Mouse (Mus musculus): ENCODE measurements at regions not wholly inside any gene's neighbourhood (a gene's known extent, or its start where the extent isn't known, plus 50 kb on each side); places are given as distances from the start of the nearest gene placed in this dataset.
A peak's percentile ranks its signal among the peaks of the same experiment; 100 is the strongest.

DNA sequence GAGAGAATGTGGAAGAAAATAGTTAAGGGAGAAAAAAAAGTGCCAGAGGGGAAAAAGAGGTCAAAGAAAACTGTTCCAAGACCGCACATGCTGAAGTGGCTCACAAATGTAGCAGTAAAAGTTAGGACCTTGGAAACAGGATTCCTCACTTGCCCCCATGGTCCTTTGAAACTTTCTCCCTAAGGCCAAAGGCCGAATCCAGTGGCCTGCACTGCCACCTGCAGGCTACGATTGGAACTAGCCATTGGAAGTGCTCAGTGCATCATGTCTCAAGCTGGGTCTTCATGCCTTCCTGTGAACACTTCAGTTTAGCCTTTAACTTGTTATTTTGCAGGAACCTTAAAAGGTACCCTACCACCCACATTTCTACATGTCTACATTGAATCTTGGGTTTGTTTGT, 56.3 kb upstream of the Mctp2 start:
- POLR2A ChIA-PET, result no interaction called here
- peaks cover 10% of the 10 kb centered on the region for H3K27me3 ChIP-seq
- peak; percentile 74 for ATAC-seq
- peak; percentile 90 for TF ChIP-seq CTCF (IDR thresholded peaks at IDR 0.05)
- in situ Hi-C loops (cut with MboI; ENCODE audit: low pct_unique_long_range_greater_than_20kb), result no loop called here
- peak; percentile 3 for DNase-seq (ENCODE audit: low read depth, low spot score)
- CTCF ChIA-PET, result interaction anchor here (1.1 to 7.2 kb wide), 5 partner anchors 10 to 122 kb away, joined by 4 to 42 read pairs (median 5); partner anchors contain the start of gene Mctp2

DNA sequence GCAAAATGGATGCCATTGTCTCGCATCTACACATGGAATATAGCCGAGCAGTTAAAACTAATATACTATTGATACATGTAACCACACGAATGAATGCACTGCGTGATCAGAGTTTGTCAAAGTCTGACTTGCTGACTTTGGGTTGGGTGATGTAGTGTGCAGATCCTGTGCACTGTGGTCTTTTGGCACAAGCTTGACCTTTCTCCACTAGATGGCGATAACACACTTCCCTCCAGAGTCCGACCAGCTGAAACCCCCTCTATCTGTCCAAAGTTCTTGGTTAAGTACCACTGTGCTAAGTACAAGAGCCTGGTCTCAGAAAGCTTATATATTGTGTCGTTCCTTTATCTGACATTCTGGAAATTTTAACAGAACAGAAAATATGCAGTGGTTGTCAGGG, 84.9 kb upstream of the Mctp2 start:
- TF ChIP-seq CTCF (IDR thresholded peaks at IDR 0.05), result peak; percentile 64
- CTCF ChIA-PET, result interaction anchor here (1.1 to 1.5 kb wide), 3 partner anchors 10 to 1253 kb away, joined by 3 to 4 read pairs (median 3); no protein-coding TSS in a partner anchor
- DNase-seq (ENCODE audit: low read depth, low spot score) (no peak), ATAC-seq (no peak)
- POLR2A ChIA-PET, result no interaction called here
- H3K27me3 ChIP-seq, result no peaks in the 10 kb centered on the region
- in situ Hi-C loops (cut with MboI; ENCODE audit: low pct_unique_long_range_greater_than_20kb), result loop anchor here (5.0 to 25.0 kb wide), 3 partner anchors 1031 to 1971 kb away; no protein-coding TSS in a partner anchor

DNA sequence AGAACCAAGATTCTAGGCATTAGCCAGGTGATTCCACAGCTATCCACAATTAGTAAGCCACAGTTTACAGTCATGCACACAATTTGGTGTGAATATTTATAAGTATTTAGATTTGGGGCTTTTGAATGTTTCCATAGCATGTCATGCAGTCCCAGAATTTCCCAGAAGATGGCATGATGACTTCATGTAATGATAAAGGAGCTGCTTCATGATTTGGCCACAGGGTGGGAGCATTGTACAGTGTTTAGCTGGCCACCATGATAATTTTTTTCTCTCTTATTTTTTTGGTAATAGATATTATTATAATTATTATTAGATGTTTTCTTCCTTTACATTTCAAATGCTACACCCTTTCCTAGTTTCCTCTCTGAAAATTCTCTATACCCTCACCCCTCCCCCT, 93.6 kb upstream of the Mctp2 start:
- H3K27me3 ChIP-seq, result no peaks in the 10 kb centered on the region
- ChIA-PET CTCF (interaction anchor here (1.1 kb wide), 1 partner anchor 975 kb away, joined by 3 read pairs; the partner anchor contains the start of gene Rgma), POLR2A (no interaction called here)
- ATAC-seq, result no peak
- in situ Hi-C loops (cut with MboI; ENCODE audit: low pct_unique_long_range_greater_than_20kb), result loop anchor here (5.0 to 10.0 kb wide), 2 partner anchors 115 to 977 kb away; partner anchors contain the start of gene Rgma
- peak; percentile 95 for TF ChIP-seq CTCF (IDR thresholded peaks at IDR 0.05)
- DNase-seq (ENCODE audit: low read depth, low spot score), result peak; percentile 13

DNA sequence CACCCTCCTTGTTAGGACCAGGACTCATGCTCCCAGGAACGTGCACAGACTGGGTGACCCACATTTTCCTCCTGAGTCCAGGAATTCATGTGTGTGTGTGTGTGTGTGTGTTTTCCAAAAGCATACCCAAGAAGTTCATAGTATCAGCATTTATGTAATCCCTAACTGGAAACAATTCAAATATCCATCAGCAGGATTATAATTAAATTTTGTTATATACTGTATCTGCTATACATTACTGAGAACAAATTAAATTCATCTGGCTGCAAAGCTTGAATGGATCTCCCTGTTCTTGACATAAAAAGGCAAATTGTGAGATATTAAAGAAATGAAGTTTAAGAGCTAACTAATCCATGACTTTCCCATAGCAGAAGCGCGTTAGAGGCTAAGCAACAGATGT, 99.7 kb upstream of the Mctp2 start:
- no peak for ATAC-seq
- CTCF ChIA-PET, result no interaction called here
- DNase-seq (ENCODE audit: low read depth, low spot score), result no peak
- H3K27me3 ChIP-seq, result no peaks in the 10 kb centered on the region
- TF ChIP-seq CTCF (IDR thresholded peaks at IDR 0.05), result no peak
- in situ Hi-C loops (cut with MboI; ENCODE audit: low pct_unique_long_range_greater_than_20kb), result loop anchor here (5.0 to 10.0 kb wide), 2 partner anchors 109 to 326 kb away; no protein-coding TSS in a partner anchor
- POLR2A ChIA-PET, result no interaction called here

DNA sequence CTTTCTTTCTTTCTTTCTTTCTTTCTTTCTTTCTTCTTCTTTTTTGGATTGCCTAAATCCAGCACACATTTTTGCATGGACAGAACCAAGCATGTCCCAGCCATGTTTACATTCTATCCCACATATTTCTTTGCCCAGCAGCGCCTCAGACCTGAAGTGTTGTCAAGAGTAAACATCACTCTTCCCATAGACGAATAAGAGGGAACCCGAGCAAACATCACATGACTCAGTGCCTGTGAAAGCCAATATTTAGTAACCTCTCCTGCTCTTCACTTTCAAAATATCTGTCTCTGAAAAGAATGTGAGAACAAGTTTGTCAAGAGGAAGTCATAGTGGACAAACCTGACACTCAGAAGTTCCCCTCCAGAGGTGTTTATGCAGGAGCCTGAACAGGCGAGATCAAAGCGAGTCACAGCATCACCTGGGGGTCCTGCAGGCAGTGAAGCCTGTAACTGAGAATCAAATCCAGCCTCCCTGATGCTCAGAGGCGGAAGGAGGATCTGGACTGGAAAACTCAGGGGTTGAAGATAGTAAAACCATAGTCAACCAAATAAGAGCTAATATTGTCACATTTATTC, 102.1 kb upstream of the Mctp2 start:
- CTCF ChIA-PET, result no interaction called here
- no peak for DNase-seq (ENCODE audit: low read depth, low spot score)
- POLR2A ChIA-PET, result no interaction called here
- TF ChIP-seq CTCF (IDR thresholded peaks at IDR 0.05), result no peak
- in situ Hi-C loops (cut with MboI; ENCODE audit: low pct_unique_long_range_greater_than_20kb), result loop anchor here (5.0 to 10.0 kb wide), 2 partner anchors 106 to 324 kb away; no protein-coding TSS in a partner anchor
- no peak for ATAC-seq
- H3K27me3 ChIP-seq, result no peaks in the 10 kb centered on the region

DNA sequence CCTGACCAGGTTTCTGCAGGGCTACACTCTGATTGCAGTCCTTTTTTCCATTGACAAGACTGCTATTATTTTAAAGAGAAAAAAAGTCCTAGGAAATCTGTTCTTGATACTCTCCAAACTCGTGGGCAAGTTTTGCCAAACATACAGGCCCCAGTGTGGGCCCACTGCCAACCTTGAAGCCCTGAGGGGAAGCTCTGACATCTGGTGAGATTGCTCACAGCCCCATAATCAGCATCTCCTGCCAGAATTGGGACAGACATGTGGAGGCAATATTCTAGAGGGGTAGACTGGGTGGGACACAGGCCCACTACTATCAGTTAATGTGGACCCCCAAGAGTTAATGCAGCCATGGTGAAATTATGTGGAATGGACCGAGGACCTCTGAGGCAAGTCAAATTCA, 132.1 kb upstream of the Mctp2 start:
- ATAC-seq, result no peak
- ChIA-PET POLR2A (no interaction called here), CTCF (no interaction called here)
- DNase-seq (ENCODE audit: low read depth, low spot score), result no peak
- in situ Hi-C loops (cut with MboI; ENCODE audit: low pct_unique_long_range_greater_than_20kb), result no loop called here
- H3K27me3 ChIP-seq, result no peaks in the 10 kb centered on the region
- no peak for TF ChIP-seq CTCF (IDR thresholded peaks at IDR 0.05)

DNA sequence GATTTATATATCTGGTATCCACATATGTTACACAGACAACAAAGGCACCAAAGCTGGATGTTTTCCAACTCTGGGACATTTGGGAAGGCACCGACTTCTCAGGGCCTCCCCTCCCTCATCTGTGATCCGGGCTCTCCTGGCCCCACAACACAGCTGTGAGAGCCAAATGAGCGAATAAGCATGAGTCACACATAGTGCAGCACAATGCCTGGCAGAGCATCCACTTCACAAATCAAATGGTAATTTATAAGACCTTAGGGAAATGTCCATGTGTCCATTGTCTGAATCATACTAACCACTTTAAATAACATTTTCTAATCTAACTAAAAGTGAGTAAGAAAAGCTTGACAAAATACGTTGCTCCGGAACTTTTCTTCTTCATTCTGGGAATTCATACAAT, 135.6 kb upstream of the Mctp2 start:
- POLR2A ChIA-PET, result interaction anchor here (0.9 kb wide), 1 partner anchor 153 kb away, joined by 3 read pairs; no protein-coding TSS in a partner anchor
- DNase-seq (ENCODE audit: low read depth, low spot score), result peak; percentile 73
- no peak for TF ChIP-seq CTCF (IDR thresholded peaks at IDR 0.05)
- H3K27me3 ChIP-seq, result no peaks in the 10 kb centered on the region
- CTCF ChIA-PET, result interaction anchor here (1.1 to 1.2 kb wide), 2 partner anchors 8 to 77 kb away, joined by 3 to 4 read pairs; no protein-coding TSS in a partner anchor
- in situ Hi-C loops (cut with MboI; ENCODE audit: low pct_unique_long_range_greater_than_20kb), result no loop called here
- peak; percentile 48 for ATAC-seq

DNA sequence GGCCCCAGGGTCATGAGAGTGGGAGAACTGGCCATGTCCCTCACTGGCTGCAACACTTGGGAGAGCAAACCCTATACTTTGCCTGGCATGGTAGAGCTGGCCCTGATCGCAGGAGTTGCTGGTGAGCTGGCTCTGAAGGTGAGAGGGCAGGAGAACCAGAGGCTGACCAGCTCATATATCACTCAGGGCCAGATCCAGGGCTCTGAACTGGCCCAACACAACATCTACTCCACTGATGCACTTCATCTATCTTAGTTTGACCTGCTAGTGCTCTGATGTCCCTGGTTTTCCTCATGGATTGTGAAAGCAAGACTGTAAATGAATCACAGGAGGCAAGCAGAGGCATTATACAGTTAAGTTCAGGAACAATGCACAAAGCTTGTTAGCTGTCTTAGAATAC, 137.6 kb upstream of the Mctp2 start:
- POLR2A ChIA-PET, result interaction anchor here (0.5 kb wide), 1 partner anchor 800 kb away, joined by 3 read pairs; no protein-coding TSS in a partner anchor

DNA sequence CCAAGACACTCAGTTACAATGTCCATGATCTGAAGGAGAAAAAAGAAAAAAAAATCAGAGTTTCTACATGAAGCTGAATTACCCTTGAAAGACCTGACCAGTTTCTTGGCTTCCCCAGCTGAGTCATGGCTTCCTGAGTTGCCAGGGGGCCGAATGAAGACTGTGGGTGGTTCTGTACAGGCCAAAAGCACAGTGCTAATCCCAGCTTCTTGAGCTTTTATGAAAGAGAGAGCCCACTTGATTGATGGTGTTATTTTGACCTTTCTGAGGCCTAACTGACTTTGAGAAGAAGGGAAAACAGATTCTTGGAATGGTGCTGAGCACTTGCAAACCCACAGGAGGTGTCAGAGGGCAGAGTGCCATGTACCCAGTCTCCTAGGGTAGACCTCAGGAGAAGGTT, 138.4 kb upstream of the Mctp2 start:
- DNase-seq (ENCODE audit: low read depth, low spot score) (peak; percentile 56), ATAC-seq (peak; percentile 68)
- no peaks in the 10 kb centered on the region for H3K27me3 ChIP-seq
- in situ Hi-C loops (cut with MboI; ENCODE audit: low pct_unique_long_range_greater_than_20kb), result no loop called here
- TF ChIP-seq CTCF (IDR thresholded peaks at IDR 0.05), result no peak
- ChIA-PET POLR2A (no interaction called here), CTCF (interaction anchor here (0.8 to 0.9 kb wide), 2 partner anchors 54 to 512 kb away, joined by 3 read pairs; no protein-coding TSS in a partner anchor)

More for the DNA sequence above, 137.6 kb upstream of the Mctp2 start:
- in situ Hi-C loops (cut with MboI; ENCODE audit: low pct_unique_long_range_greater_than_20kb), result no loop called here
- TF ChIP-seq CTCF (IDR thresholded peaks at IDR 0.05), result no peak
- no peak for ATAC-seq
- no peaks in the 10 kb centered on the region for H3K27me3 ChIP-seq
- no peak for DNase-seq (ENCODE audit: low read depth, low spot score)
- CTCF ChIA-PET, result no interaction called here

DNA sequence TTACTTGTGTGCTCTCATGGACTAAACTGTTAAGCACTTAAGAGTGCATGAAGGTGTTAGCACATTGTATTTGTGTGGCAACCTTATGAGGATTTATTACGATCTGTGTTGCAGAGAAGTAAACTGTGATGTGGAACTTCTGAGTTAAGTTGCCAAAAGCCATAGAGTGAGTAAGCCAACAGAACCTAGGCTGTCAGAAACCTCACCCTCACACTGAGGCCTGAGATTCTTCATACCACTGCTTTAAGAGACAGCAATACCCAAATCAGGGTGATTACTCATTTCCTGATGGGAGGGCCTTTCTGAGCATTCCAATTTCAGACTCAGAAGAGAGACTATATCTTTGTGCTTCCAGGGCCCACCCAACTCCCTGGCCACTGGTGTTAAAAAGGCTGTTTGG, 140.5 kb upstream of the Mctp2 start:
- ATAC-seq (no peak), DNase-seq (ENCODE audit: low read depth, low spot score) (no peak)
- ChIA-PET POLR2A (interaction anchor here (0.6 kb wide), 1 partner anchor 243 kb away, joined by 10 read pairs; no protein-coding TSS in a partner anchor), CTCF (interaction anchor here (1.1 to 1.3 kb wide), 2 partner anchors 22 to 29 kb away, joined by 3 read pairs; no protein-coding TSS in a partner anchor)
- no peaks in the 10 kb centered on the region for H3K27me3 ChIP-seq
- in situ Hi-C loops (cut with MboI; ENCODE audit: low pct_unique_long_range_greater_than_20kb), result no loop called here
- TF ChIP-seq CTCF (IDR thresholded peaks at IDR 0.05), result no peak

DNA sequence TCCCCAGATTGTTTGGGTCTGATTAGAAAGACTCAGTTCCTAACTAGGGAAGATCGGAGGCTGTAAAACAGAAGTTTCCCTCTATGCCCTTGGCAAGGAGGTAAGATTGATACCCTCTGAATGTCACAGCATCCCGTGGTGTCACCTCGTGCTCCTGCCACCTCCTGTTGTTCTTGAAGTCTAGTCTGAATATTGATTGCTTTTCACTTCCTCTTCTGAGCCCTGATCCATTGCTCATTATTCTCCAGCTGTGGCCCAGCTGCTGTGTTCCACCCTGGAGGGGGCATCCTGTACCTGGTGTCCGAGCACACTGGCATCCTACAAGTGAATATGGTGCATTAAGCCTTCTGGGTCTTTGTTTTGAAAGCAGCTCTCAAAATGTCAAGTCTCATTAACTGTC, 156.6 kb upstream of the Mctp2 start:
- in situ Hi-C loops (cut with MboI; ENCODE audit: low pct_unique_long_range_greater_than_20kb), result no loop called here

More for the DNA sequence above, 156.6 kb upstream of the Mctp2 start:
- POLR2A ChIA-PET, result no interaction called here
- CTCF ChIA-PET, result interaction anchor here (1.5 to 1.6 kb wide), 2 partner anchors 15 to 20 kb away, joined by 3 to 4 read pairs; no protein-coding TSS in a partner anchor
- no peak for DNase-seq (ENCODE audit: low read depth, low spot score)
- H3K27me3 ChIP-seq, result no peaks in the 10 kb centered on the region
- ATAC-seq, result no peak
- TF ChIP-seq CTCF (IDR thresholded peaks at IDR 0.05), result no peak

Data from Patski (cell line).